Mouse (Mus musculus) MN1 (cell line): ENCODE results near the gene Fgfr2.

ENCODE experiments used
- DNase-seq: peaks from one replicate; pipeline ENCODE4 v3.0.0-alpha.2; 2016; ENCODE audit warnings: low spot score

Fgfr2 gene

GRCm38 (mm10) chr7:130741099-130741498 is 2382.1 kb downstream of the Fgfr2 start:
- no peak for DNase-seq

GRCm38 (mm10) chr7:130734195-130734787 is 2388.9 kb downstream of the Fgfr2 start:
- no peak for DNase-seq

- no peak for DNase-seq
Observed at GRCm38 (mm10) chr7:130733423-130733822, 2389.7 kb downstream of the Fgfr2 start.

- DNase-seq = no peak
Observed at GRCm38 (mm10) chr7:130732908-130733307, 2390.2 kb downstream of the Fgfr2 start.

- DNase-seq = no peak
Observed at GRCm38 (mm10) chr7:130731792-130732191, 2391.4 kb downstream of the Fgfr2 start.

- no peak for DNase-seq
Observed at GRCm38 (mm10) chr7:130727560-130727959, 2395.6 kb downstream of the Fgfr2 start.

GRCm38 (mm10) chr7:130726724-130727422 is 2396.3 kb downstream of the Fgfr2 start:
- DNase-seq = no peak

GRCm38 (mm10) chr7:130726185-130726584 is 2397.0 kb downstream of the Fgfr2 start:
- no peak for DNase-seq

- no peak for DNase-seq
Observed at GRCm38 (mm10) chr7:130720646-130721335, 2402.4 kb downstream of the Fgfr2 start.

GRCm38 (mm10) chr7:130719931-130720598 is 2403.1 kb downstream of the Fgfr2 start:
- DNase-seq = no peak

- no peak for DNase-seq
Observed at GRCm38 (mm10) chr7:130716989-130717388, 2406.2 kb downstream of the Fgfr2 start.

- DNase-seq = no peak
Observed at GRCm38 (mm10) chr7:130716341-130716740, 2406.8 kb downstream of the Fgfr2 start.

- DNase-seq = no peak
Observed at GRCm38 (mm10) chr7:130715467-130715866, 2407.7 kb downstream of the Fgfr2 start.

GRCm38 (mm10) chr7:130713319-130713718 is 2409.8 kb downstream of the Fgfr2 start:
- peak; percentile 20 for DNase-seq

- DNase-seq = no peak
Observed at GRCm38 (mm10) chr7:130711851-130712250, 2411.3 kb downstream of the Fgfr2 start.

GRCm38 (mm10) chr7:130709372-130710274 is 2413.5 kb downstream of the Fgfr2 start:
- no peak for DNase-seq

GRCm38 (mm10) chr7:130708940-130709339 is 2414.2 kb downstream of the Fgfr2 start:
- no peak for DNase-seq

- no peak for DNase-seq
Observed at GRCm38 (mm10) chr7:130705230-130705629, 2417.9 kb downstream of the Fgfr2 start.

- DNase-seq = no peak
Observed at GRCm38 (mm10) chr7:130701336-130701735, 2421.8 kb downstream of the Fgfr2 start.

- DNase-seq = no peak
Observed at GRCm38 (mm10) chr7:130698480-130698879, 2424.7 kb downstream of the Fgfr2 start.
